Mouse (Mus musculus) hindbrain, embryonic 12.5 days (tissue): ENCODE results near the gene Ptov1. TPM values are rescaled to one million over a fixed set of nuclear protein-coding genes. Genes with fewer than 3 reads are reported as not detected.

Source experiments
- ATAC-seq: fragments of 200-750 bp; cut with Nextera tagmentation; 2 replicates; pipeline ENCODE4 v1.8.0; 2017; ENCODE audit warnings: moderate TSS enrichment; ENCODE audit not compliant: low FRiP score
- H3K27ac ChIP-seq: fragments of 300-500 bp; sonication (generic); 2 replicates; pipeline ENCODE4 v1.5.1; 2016; ENCODE audit warnings: mild to moderate bottlenecking
- H3K27me3 ChIP-seq: fragments of 300-500 bp; sonication (generic); 2 replicates; pipeline ENCODE4 v1.6.1; 2016; ENCODE audit warnings: mild to moderate bottlenecking
- H3K36me3 ChIP-seq: fragments of 300-500 bp; sonication (generic); 2 replicates; pipeline ENCODE4 v1.6.1; 2016; ENCODE audit warnings: mild to moderate bottlenecking
- H3K4me1 ChIP-seq: fragments of 300-500 bp; sonication (generic); 2 replicates; pipeline ENCODE4 v1.6.1; 2016
- H3K4me2 ChIP-seq: fragments of 300-500 bp; sonication (generic); replicated peaks from 2 replicates; pipeline ENCODE4 v1.6.1; 2016; ENCODE audit warnings: mild to moderate bottlenecking
- H3K4me3 ChIP-seq: fragments of 300-500 bp; sonication (generic); 2 replicates; pipeline ENCODE4 v1.5.1; 2016; ENCODE audit warnings: mild to moderate bottlenecking
- H3K9ac ChIP-seq: fragments of 300-500 bp; sonication (generic); 2 replicates; pipeline ENCODE4 v1.6.1; 2016; ENCODE audit warnings: mild to moderate bottlenecking, moderate library complexity
- H3K9me3 ChIP-seq: fragments of 300-500 bp; sonication (generic); replicated peaks from 2 replicates; pipeline ENCODE4 v1.6.1; 2016; ENCODE audit warnings: mild to moderate bottlenecking
- WGBS: fragments of 180-500 bp; shearing (Covaris S2); methylation state at CpG from one replicate; pipeline ENCODE4 v1.1.7; 2016; 5-methylcytosine and 5-hydroxymethylcytosine counted together
- microRNA counts: library from miRNA; unstranded; fragments of <30 nt; microRNA quantifications from one replicate; lab custom pipeline; 2017
- microRNA-seq: library from miRNA; unstranded; fragments of <30 nt; microRNA quantifications from one replicate; pipeline ENCODE4, GENCODE M21; 2017
- polyA plus RNA-seq: library from polyadenylated mRNA; unstranded; fragments of >200 nt; fragmentation: Nextera tagmentation; extraction: Ambion mirVana; gene quantifications from 2 replicates; pipeline ENCODE4 v1.2.1, GENCODE M21; 2016

Ptov1 gene
- polyA plus RNA-seq, 1 experiment from 2014 or later: 662 TPM

- peak overlapping the region; percentile 42; the same call in 1 of the 2 replicates for H3K9ac ChIP-seq
- peak overlapping the region; percentile 83 for H3K4me3 ChIP-seq
- H3K9me3 ChIP-seq: no peaks in the 10 kb centered on the region
- peaks cover 5% of the 10 kb centered on the region for H3K36me3 ChIP-seq
- no peaks in the 10 kb centered on the region for H3K27me3 ChIP-seq
- WGBS: 25% methylated on average over 14 of the region's 14 CpGs
- ATAC-seq: peak; percentile 1; the same call in 1 of the 2 replicates
- peak overlapping the region; percentile 96 for H3K27ac ChIP-seq
- peak overlapping the region; percentile 80 for H3K4me2 ChIP-seq
- peaks cover 41% of the 10 kb centered on the region for H3K4me1 ChIP-seq
Measured at GRCm38 (mm10) chr7:44814952-44815553, 54.5 kb downstream of the Ptov1 start.

GRCm38 (mm10) chr7:44814423-44814822, 55.2 kb downstream of the Ptov1 start:
- 99% methylated on average over 4 of the region's 4 CpGs for WGBS
- no peak overlapping the region for H3K27ac ChIP-seq

GRCm38 (mm10) chr7:44813985-44814384, 55.6 kb downstream of the Ptov1 start:
- Histone ChIP-seq H3K36me3 (peaks cover 5% of the 10 kb centered on the region), H3K9ac (no peak overlapping the region), H3K4me3 (no peak overlapping the region), H3K27me3 (no peaks in the 10 kb centered on the region), H3K4me1 (peaks cover 30% of the 10 kb centered on the region), H3K9me3 (no peaks in the 10 kb centered on the region), H3K4me2 (no peak overlapping the region), H3K27ac (no peak overlapping the region)
- WGBS: 93% methylated on average over 3 of the region's 3 CpGs
- no peak for ATAC-seq

More at GRCm38 (mm10) chr7:44814423-44814822, 55.2 kb downstream of the Ptov1 start:
- ATAC-seq: no peak
- no peaks in the 10 kb centered on the region for H3K27me3 ChIP-seq
- no peak overlapping the region for H3K4me3 ChIP-seq
- peaks cover 5% of the 10 kb centered on the region for H3K36me3 ChIP-seq
- no peak overlapping the region for H3K9ac ChIP-seq
- peaks cover 35% of the 10 kb centered on the region for H3K4me1 ChIP-seq
- no peaks in the 10 kb centered on the region for H3K9me3 ChIP-seq
- H3K4me2 ChIP-seq: no peak overlapping the region

MicroRNAs encoded within 50 kb of the gene (microRNA counts, 519-probe panel; counts per million panel counts)
- 470 counts per million, percentile 58 among the panel's probes with 10 or more counts for microRNA mmu-miR-707 (lab: Ali Mortazavi, UCI)

Small RNA genes lying within 50 kb of the gene (microRNA-seq; reads per million reads assigned to microRNA genes)
- gene Mir707: not detected

Other genes with a start within 250 kb of the Ptov1 start
- 3.9 and 4.3 TPM in 2 replicates for gene Myh14, start 198.9 kb downstream of the Ptov1 start, polyA plus RNA-seq
- gene Izumo2, start 161.0 kb downstream of the Ptov1 start, polyA plus RNA-seq: not detected in 2 replicates
- gene Vrk3, start 121.4 kb downstream of the Ptov1 start, polyA plus RNA-seq: 32.7 and 34.0 TPM in 2 replicates
- 2.3 and 2.8 TPM in 2 replicates for gene Zfp473, start 118.7 kb downstream of the Ptov1 start, polyA plus RNA-seq
- gene Nup62, start 53.7 kb downstream of the Ptov1 start, polyA plus RNA-seq: 69.8 and 73.9 TPM in 2 replicates
- 1.8 and 2.5 TPM in 2 replicates for gene Il4i1, start 53.4 kb downstream of the Ptov1 start, polyA plus RNA-seq
- 3.9 and 4.6 TPM in 2 replicates for gene Atf5, start 53.1 kb downstream of the Ptov1 start, polyA plus RNA-seq
- gene Akt1s1, start 20.8 kb downstream of the Ptov1 start, polyA plus RNA-seq: 99.3 and 101 TPM in 2 replicates
- 103 and 110 TPM in 2 replicates for gene Tbc1d17, start 20.7 kb downstream of the Ptov1 start, polyA plus RNA-seq
- gene Pnkp, start 12.6 kb downstream of the Ptov1 start, polyA plus RNA-seq: 34.7 and 35.1 TPM in 2 replicates
- gene Med25, start 22.9 kb upstream of the Ptov1 start, polyA plus RNA-seq: 153 and 155 TPM in 2 replicates
- gene Fuz, start 26.3 kb upstream of the Ptov1 start, polyA plus RNA-seq: 19.1 and 22.7 TPM in 2 replicates
- 103 and 107 TPM in 2 replicates for gene Ap2a1, start 59.7 kb upstream of the Ptov1 start, polyA plus RNA-seq
- not detected in 2 replicates for gene Tsks, start 73.4 kb upstream of the Ptov1 start, polyA plus RNA-seq
- 42.8 and 44.2 TPM in 2 replicates for gene Cpt1c, start 105.1 kb upstream of the Ptov1 start, polyA plus RNA-seq
- gene Prmt1, start 116.8 kb upstream of the Ptov1 start, polyA plus RNA-seq: 551 and 566 TPM in 2 replicates
- gene Irf3, start 127.9 kb upstream of the Ptov1 start, polyA plus RNA-seq: 62.7 and 74.3 TPM in 2 replicates
- gene Bcl2l12, start 128.9 kb upstream of the Ptov1 start, polyA plus RNA-seq: 46.7 and 46.8 TPM in 2 replicates
- 50.6 and 52.4 TPM in 2 replicates for gene Scaf1, start 146.6 kb upstream of the Ptov1 start, polyA plus RNA-seq
- gene Rras, start 148.2 kb upstream of the Ptov1 start, polyA plus RNA-seq: 22.6 and 23.2 TPM in 2 replicates
- gene Prr12, start 183.1 kb upstream of the Ptov1 start, polyA plus RNA-seq: 10.9 and 14.0 TPM in 2 replicates
- 55.9 and 60.0 TPM in 2 replicates for gene Nosip, start 192.6 kb upstream of the Ptov1 start, polyA plus RNA-seq
- gene Prrg2, start 192.9 kb upstream of the Ptov1 start, polyA plus RNA-seq: 17.8 and 18.0 TPM in 2 replicates
- 177 and 180 TPM in 2 replicates for gene Rcn3, start 222.4 kb upstream of the Ptov1 start, polyA plus RNA-seq
- 20.2 and 21.0 TPM in 2 replicates for gene Fcgrt, start 234.1 kb upstream of the Ptov1 start, polyA plus RNA-seq